Mouse (Mus musculus) stomach, embryonic 16.5 days (tissue): ENCODE measurements around the gene Myl3. TPM values are rescaled to one million over a fixed set of nuclear protein-coding genes. Genes with fewer than 3 reads are reported as not detected.

ENCODE experiments used
- ATAC-seq: fragments of 200-750 bp; cut with Nextera tagmentation; 2 replicates; pipeline ENCODE4 v1.8.0; 2017; ENCODE audit warnings: moderate number of reproducible peaks, moderate TSS enrichment; ENCODE audit not compliant: insufficient read depth, low FRiP score
- H3K27ac ChIP-seq: fragments of 300-500 bp; sonication (generic); 2 replicates; pipeline ENCODE4 v1.5.1; 2014; ENCODE audit warnings: low read length
- H3K27me3 ChIP-seq: fragments of 300-500 bp; sonication (generic); 2 replicates; pipeline ENCODE4 v1.6.1; 2014; ENCODE audit warnings: low read length, control low read depth, mixed read lengths; ENCODE audit not compliant: control insufficient read depth, insufficient read depth
- H3K36me3 ChIP-seq: fragments of 300-500 bp; sonication (generic); 2 replicates; pipeline ENCODE4 v1.6.1; 2014; ENCODE audit warnings: low read length; ENCODE audit not compliant: control insufficient read depth, insufficient read depth
- H3K4me1 ChIP-seq: fragments of 300-500 bp; sonication (generic); 2 replicates; pipeline ENCODE4 v1.6.1; 2014; ENCODE audit warnings: low read length, control low read depth, mixed read lengths; ENCODE audit not compliant: control insufficient read depth, insufficient read depth
- H3K4me2 ChIP-seq: fragments of 300-500 bp; sonication (generic); 2 replicates; pipeline ENCODE4 v1.6.1; 2014; ENCODE audit warnings: low read depth, low read length, mixed read lengths
- H3K4me3 ChIP-seq: fragments of 300-500 bp; sonication (generic); replicated peaks from 2 replicates; pipeline ENCODE4 v1.5.1; 2014; ENCODE audit warnings: mild to moderate bottlenecking, low read length
- H3K9ac ChIP-seq: fragments of 300-500 bp; sonication (generic); 2 replicates; pipeline ENCODE4 v1.6.1; 2014; ENCODE audit warnings: low read length
- H3K9me3 ChIP-seq: fragments of 300-500 bp; sonication (generic); replicated peaks from 2 replicates; pipeline ENCODE4 v1.6.1; 2016; ENCODE audit warnings: low read length, control low read depth; ENCODE audit not compliant: control insufficient read depth
- WGBS: fragments of 180-500 bp; shearing (Covaris S2); extraction: QIAGEN DNeasy Blood & Tissue Kit; methylation state at CpG from one replicate; pipeline ENCODE4 v1.1.7; 2014; 5-methylcytosine and 5-hydroxymethylcytosine counted together
- polyA plus RNA-seq: library from polyadenylated mRNA; unstranded; fragments of >200 nt; fragmentation: Nextera tagmentation; extraction: Ambion mirVana; gene quantifications from 2 replicates; pipeline ENCODE4 v1.2.1, GENCODE M21; 2015

The Myl3 gene
- polyA plus RNA-seq, 1 experiment from 2014 or later: 12.9 TPM

DNA sequence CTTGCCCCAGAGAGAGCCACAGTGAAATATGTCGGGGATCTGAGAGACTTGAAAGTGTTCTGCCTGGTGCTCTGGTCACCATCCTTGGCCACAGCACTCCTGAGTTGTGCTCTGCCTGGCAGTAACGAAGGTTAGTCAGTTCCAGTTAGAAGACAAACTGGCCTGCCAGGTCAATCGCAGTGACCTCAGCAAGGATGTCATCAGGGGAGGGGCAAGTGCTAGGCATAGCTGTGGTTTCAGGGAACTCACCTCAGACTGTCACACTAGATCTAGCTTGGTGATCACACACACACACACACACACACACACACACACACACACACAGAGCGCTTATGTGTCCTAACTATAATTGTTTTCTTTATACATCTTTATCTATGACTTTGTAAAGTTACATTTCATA lies 61.6 kb downstream of the Myl3 start:
- Histone ChIP-seq H3K4me3 (no peak overlapping the region), H3K27ac (no peak overlapping the region), H3K4me1 (no peaks in the 10 kb centered on the region), H3K27me3 (no peaks in the 10 kb centered on the region), H3K36me3 (no peaks in the 10 kb centered on the region), H3K9me3 (no peaks in the 10 kb centered on the region), H3K9ac (no peak overlapping the region), H3K4me2 (no peak overlapping the region)
- ATAC-seq: no peak
- 64% methylated on average over 4 of the region's 4 CpGs for WGBS

DNA sequence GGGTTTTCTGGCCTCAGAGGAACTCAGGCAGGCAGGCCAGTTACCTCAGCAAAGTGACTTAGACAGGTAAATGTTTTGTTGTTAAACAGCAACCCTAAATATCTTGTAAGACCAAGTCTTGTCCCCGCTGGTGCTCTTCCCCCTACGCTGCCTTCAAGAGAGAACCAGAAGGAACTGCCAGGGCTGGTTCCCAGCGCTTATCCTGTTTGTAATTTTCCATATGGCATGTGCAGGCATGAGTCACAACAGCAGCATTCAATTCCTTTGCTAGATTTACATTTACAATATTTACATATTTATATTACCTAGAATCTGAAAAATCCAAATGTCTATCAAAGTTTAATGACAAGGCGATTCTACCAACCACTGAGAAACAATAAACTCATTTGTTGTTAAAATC lies 68.4 kb downstream of the Myl3 start:
- H3K36me3 ChIP-seq: no peaks in the 10 kb centered on the region
- no peak overlapping the region for H3K4me2 ChIP-seq
- ATAC-seq: no peak
- no peak overlapping the region for H3K4me3 ChIP-seq
- no peak overlapping the region for H3K27ac ChIP-seq
- no peaks in the 10 kb centered on the region for H3K4me1 ChIP-seq
- no peaks in the 10 kb centered on the region for H3K9me3 ChIP-seq
- WGBS: 76% methylated on average over 4 of the region's 4 CpGs
- no peak overlapping the region for H3K9ac ChIP-seq
- no peaks in the 10 kb centered on the region for H3K27me3 ChIP-seq

DNA sequence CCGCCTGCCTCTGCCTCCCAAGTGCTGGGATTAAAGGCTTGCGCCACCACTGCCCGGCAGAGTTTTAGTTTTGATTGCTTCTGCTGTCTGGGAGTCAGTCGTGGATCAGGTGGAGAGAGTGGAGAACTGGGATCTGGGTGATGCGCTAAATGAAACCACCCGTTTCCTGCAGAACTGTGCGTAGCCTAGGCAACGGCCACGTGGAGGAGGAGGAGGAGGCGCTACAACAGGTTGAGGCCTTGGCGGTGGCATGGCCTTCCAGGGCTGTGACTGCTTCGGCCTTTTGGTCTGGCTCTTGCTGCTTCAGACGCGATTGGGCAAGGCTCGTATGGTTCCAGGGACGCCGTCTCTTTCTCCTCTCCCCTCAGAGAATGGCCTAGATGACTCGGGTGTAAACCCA lies 72.1 kb downstream of the Myl3 start, which contains the start of gene Prss44:
Gene Prss44 (plus strand): TSS at position 206 of the 400 bp plus-strand sequence.
- Histone ChIP-seq H3K36me3 (no peaks in the 10 kb centered on the region), H3K4me1 (no peaks in the 10 kb centered on the region), H3K27me3 (no peaks in the 10 kb centered on the region), H3K4me2 (no peak within 1 kb of the TSS), H3K9ac (no peak within 1 kb of the TSS), H3K9me3 (no peaks in the 10 kb centered on the region), H3K4me3 (no peak within 1 kb of the TSS), H3K27ac (no peak within 1 kb of the TSS)
- no peak for ATAC-seq
- 53% methylated on average over 18 of the region's 18 CpGs for WGBS

Other genes starting within 250 kb of the Myl3 start
- 27.0 and 29.0 TPM in 2 replicates for gene Setd2, start 209.3 kb upstream of the Myl3 start, polyA plus RNA-seq
- gene Nradd, start 117.4 kb upstream of the Myl3 start, polyA plus RNA-seq: 27.2 and 27.6 TPM in 2 replicates
- gene Nbeal2, start 87.7 kb upstream of the Myl3 start, polyA plus RNA-seq: 10.9 and 12.1 TPM in 2 replicates
- 148 and 153 TPM in 2 replicates for gene Ccdc12, start 85.4 kb upstream of the Myl3 start, polyA plus RNA-seq
- gene Pth1r, start 5.3 kb downstream of the Myl3 start, polyA plus RNA-seq: 17.5 and 17.9 TPM in 2 replicates
- not detected in 2 replicates for gene Prss42, start 56.3 kb downstream of the Myl3 start, polyA plus RNA-seq
- not detected in 2 replicates for gene Prss44, start 72.1 kb downstream of the Myl3 start, polyA plus RNA-seq
- gene Prss43, start 84.8 kb downstream of the Myl3 start, polyA plus RNA-seq: not detected in 2 replicates
- not detected in 2 replicates for gene Prss45, start 92.7 kb downstream of the Myl3 start, polyA plus RNA-seq
- not detected in 2 replicates for gene Prss46, start 102.6 kb downstream of the Myl3 start, polyA plus RNA-seq
- gene Prss50, start 116.1 kb downstream of the Myl3 start, polyA plus RNA-seq: 0.36 and 0.92 TPM in 2 replicates
- gene Als2cl, start 138.0 kb downstream of the Myl3 start, polyA plus RNA-seq: 8.3 and 10.7 TPM in 2 replicates
- gene Tmie, start 138.3 kb downstream of the Myl3 start, polyA plus RNA-seq: 1.7 and 1.8 TPM in 2 replicates
- gene Fam240a, start 175.0 kb downstream of the Myl3 start, polyA plus RNA-seq: not detected in 2 replicates
- gene Tdgf1, start 204.3 kb downstream of the Myl3 start, polyA plus RNA-seq: not detected in 2 replicates
- gene Lrrc2, start 209.7 kb downstream of the Myl3 start, polyA plus RNA-seq: 0.11 and 0.53 TPM in 2 replicates
- gene Rtp3, start 248.7 kb downstream of the Myl3 start, polyA plus RNA-seq: 0.45 and 1.3 TPM in 2 replicates